Mouse (Mus musculus): Measurements from ENCODE around the gene Padi1.

GRCm38 (mm10) chr4:140765936-140766335 lies 79.6 kb downstream of the Padi1 start:
- TF ChIP-seq POLR2A (IDR thresholded peaks at IDR 0.05; ENCODE audit: borderline replicate concordance, insufficient read depth, low read length) (no peak), CTCF (IDR thresholded peaks at IDR 0.05; ENCODE audit: borderline replicate concordance, insufficient read depth, low read depth, low read length) (no peak)

Data from cerebellum, adult 2 months (tissue).